Mouse (Mus musculus): ENCODE measurements around the gene Fam214a.

- TF ChIP-seq EP300 (IDR thresholded peaks at IDR 0.05; ENCODE audit: low read depth), result no peak
- TF ChIP-seq CTCF (IDR thresholded peaks at IDR 0.05; ENCODE audit: low read depth), result peak; percentile 89
These were observed 47.7 kb upstream of the Fam214a start for GRCm38 (mm10) chr9:74904866-74905508.
